In genomic region chr4:10912611-10913301, GRCm38 (mm10) we compare ENCODE assay signal across 7 mouse cellular contexts. TPM values are rescaled to one million over a fixed set of nuclear protein-coding genes. Genes with fewer than 3 reads are reported as not detected.
DNase-seq lines count a peak whose midpoint lies in the region; ATAC-seq lines count a peak whose summit lies in the region.

No protein-coding gene starts in this region.

- no peak overlapping the region for H3K4me3 ChIP-seq in midbrain, embryonic 14.5 days (replicated peaks; ENCODE audit: low read depth, low read length)

- ATAC-seq in midbrain, embryonic 14.5 days (ENCODE audit: low FRiP score, low TSS enrichment), result peak; percentile 78

- peak; percentile 73 for DNase-seq in adrenal gland, adult 8-10 months
- DNase-seq in embryo, embryonic 11 days, result peak; percentile 88
- peak; percentile 73 to 82 for DNase-seq in gastrocnemius, postnatal 36 days
- DNase-seq in kidney, adult 11 months, result peak; percentile 87
- DNase-seq in left cerebral cortex, postnatal 4 days, result peak; percentile 89
- peak; percentile 95 for DNase-seq in midbrain, embryonic 14.5 days
- DNase-seq in spleen, adult 18-20 months, result peak; percentile 74 to 94

- H3K9me3 ChIP-seq in midbrain, embryonic 14.5 days (ENCODE audit: control insufficient read depth, low read length), result no peaks in the 10 kb centered on the region

- H3K27ac ChIP-seq in midbrain, embryonic 14.5 days (replicated peaks; ENCODE audit: low read depth, low read length), result no peak overlapping the region

- 23% methylated on average over 7 of the region's 7 CpGs for WGBS in midbrain, embryonic 14.5 days

- intact Hi-C loops in gastrocnemius, postnatal 36 days (cut with DNase I), result loop anchor here (5.0 kb wide), 3 partner anchors 115 to 255 kb away; no protein-coding TSS in a partner anchor
- intact Hi-C loops in left cerebral cortex, postnatal 4 days (cut with DNase I), result loop anchor here (5.0 to 10.0 kb wide), 2 partner anchors 142 to 255 kb away; no protein-coding TSS in a partner anchor

- no peaks in the 10 kb centered on the region for H3K36me3 ChIP-seq in midbrain, embryonic 14.5 days (ENCODE audit: control insufficient read depth, insufficient read depth, low read length)

- H3K4me2 ChIP-seq in midbrain, embryonic 14.5 days (ENCODE audit: low read length), result no peak overlapping the region

- H3K27me3 ChIP-seq in midbrain, embryonic 14.5 days (ENCODE audit: control insufficient read depth, insufficient read depth, low read length), result no peaks in the 10 kb centered on the region

- H3K4me1 ChIP-seq in midbrain, embryonic 14.5 days (ENCODE audit: control insufficient read depth, insufficient read depth, low read length), result no peaks in the 10 kb centered on the region

- no peak overlapping the region for H3K9ac ChIP-seq in midbrain, embryonic 14.5 days (replicated peaks; ENCODE audit: low read length)

RNA-seq across cellular contexts. Expression of gene 2610301B20Rik, which starts 38.5 kb away (rescaled TPM):
- 10 to 100 TPM; 22.0 to 33.7 (median 27.6) TPM for total RNA-seq in adrenal gland, adult 8-10 months (2022)
- 1 to 10 TPM; 2.9 to 4.3 TPM for total RNA-seq in gastrocnemius, postnatal 36 days (2021)
- total RNA-seq in left cerebral cortex, postnatal 4 days (2021), result 10 to 100 TPM; 18.4 to 21.0 TPM
- 48.2 and 53.4 TPM in 2 replicates for polyA plus RNA-seq in midbrain, embryonic 14.5 days (2014; fragmentation: Nextera tagmentation; extraction: Ambion mirVana)
